Mouse (Mus musculus) testis, adult 2 months (tissue): ENCODE results near the gene Bola3.

Experiments used
- CTCF ChIP-seq: fragments of 200-500 bp; IDR thresholded peaks from 2 replicates; pipeline ENCODE4 v1.5.1; 2012; ENCODE audit warnings: low read depth, mild to moderate bottlenecking, inconsistent platforms, low read length, moderate library complexity; ENCODE audit not compliant: control insufficient read depth, insufficient read depth, insufficient replicate concordance
- POLR2A ChIP-seq: fragments of 200-500 bp; IDR thresholded peaks from 2 replicates; pipeline ENCODE4 v1.6.1; 2012; ENCODE audit warnings: low read depth, mild to moderate bottlenecking, inconsistent platforms, low read length, moderate library complexity; ENCODE audit not compliant: control insufficient read depth

DNA sequence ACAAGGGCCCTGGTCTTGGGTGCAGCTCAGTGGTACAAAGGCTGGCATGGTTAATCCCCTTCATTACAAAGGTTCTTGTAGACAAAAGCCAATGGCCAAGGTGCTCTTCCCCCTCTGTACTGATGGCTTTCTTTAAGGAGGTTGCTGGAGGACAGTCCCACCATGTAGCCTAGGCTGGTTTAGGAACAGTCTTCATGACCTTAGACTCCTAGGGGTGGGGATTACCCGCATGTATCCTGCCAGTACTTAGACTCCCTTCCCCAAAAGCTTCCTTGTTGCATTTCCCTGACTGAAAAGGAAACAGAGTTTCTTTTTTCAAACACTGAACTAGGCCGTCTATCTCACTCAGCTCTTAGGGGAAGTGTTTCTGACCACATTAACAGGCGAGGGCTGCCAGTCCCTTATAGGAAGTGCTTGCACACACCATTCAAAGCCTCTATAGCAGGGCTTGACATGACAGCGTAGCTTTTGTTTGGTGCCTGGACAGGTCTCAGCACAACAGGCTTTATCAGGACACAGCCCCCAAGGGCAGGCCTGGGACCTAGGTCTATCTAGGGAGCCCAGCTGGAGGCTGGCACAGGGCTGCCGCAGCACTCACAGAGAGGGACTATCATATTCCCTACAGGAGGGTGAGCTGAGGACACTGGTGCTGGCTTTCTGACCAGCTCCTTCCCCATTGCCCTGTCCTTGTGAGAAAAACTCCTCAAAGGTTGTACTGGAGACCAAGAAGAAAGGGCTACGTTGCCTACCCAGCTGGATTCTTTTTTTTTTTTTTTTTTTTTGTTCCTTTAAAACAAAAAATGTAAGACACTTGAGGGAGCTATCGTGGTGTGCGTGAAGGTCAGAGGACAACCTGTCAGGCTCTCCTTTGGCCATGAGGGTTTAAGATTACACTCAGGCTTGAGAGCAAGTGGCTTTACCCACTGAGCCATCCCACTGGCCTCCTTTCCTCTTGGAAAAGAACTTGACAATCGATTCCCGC, 32.9 kb downstream of the Bola3 start:
- TF ChIP-seq CTCF: no peak
- no peak for TF ChIP-seq POLR2A
